Mouse (Mus musculus): ENCODE data around the gene Col15a1.

The Col15a1 gene

GRCm38 (mm10) chr4:47228945-47229344 is 21.0 kb downstream of the Col15a1 start:
- in situ Hi-C loops (cut with MboI; ENCODE audit: low sequenced_read_pairs) = no loop called here

DNA sequence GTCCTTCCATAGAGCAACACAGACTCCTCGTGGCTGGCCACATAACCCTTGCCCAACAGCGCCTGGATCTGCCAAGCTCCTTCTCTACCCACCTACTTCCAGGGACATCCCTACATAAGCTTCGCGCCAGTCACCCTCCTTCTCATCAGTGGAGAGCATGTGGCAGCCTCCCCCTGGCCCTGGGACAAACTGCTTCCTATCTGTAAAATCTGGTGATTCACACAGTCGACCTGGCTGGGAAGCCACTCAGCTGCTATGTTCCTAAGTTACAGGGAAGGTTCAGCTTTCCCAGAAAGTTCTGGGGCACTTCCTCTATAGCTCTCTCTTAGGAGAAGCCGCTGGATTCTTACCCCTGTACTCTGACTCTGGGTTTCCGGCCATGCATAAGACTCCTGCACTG is 22.5 kb downstream of the Col15a1 start:
- in situ Hi-C loops (cut with MboI; ENCODE audit: low sequenced_read_pairs) = no loop called here

DNA sequence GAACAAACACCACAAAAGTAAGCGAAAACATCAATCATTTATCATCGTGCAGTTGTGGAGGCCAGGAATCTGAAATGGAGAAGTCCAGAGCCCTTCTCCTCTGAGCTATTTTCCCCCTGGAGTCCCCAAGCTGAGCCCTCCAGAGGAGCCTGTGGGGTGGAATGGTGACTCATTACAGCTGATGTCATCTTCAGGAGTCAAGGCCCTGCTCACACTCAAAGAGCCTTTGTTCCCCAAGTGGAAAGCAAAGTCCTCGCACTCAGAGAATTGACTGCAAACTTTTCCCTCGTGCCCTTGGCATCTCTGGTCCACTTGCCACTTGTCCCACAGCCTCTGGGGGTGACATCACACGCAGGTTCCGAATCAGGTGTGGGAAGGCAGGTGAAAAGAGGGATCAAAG is 23.4 kb downstream of the Col15a1 start:
- in situ Hi-C loops (cut with MboI; ENCODE audit: low sequenced_read_pairs) = no loop called here

- in situ Hi-C loops (cut with MboI; ENCODE audit: low sequenced_read_pairs) = no loop called here
Measured at GRCm38 (mm10) chr4:47233192-47233835, 25.4 kb downstream of the Col15a1 start.

DNA sequence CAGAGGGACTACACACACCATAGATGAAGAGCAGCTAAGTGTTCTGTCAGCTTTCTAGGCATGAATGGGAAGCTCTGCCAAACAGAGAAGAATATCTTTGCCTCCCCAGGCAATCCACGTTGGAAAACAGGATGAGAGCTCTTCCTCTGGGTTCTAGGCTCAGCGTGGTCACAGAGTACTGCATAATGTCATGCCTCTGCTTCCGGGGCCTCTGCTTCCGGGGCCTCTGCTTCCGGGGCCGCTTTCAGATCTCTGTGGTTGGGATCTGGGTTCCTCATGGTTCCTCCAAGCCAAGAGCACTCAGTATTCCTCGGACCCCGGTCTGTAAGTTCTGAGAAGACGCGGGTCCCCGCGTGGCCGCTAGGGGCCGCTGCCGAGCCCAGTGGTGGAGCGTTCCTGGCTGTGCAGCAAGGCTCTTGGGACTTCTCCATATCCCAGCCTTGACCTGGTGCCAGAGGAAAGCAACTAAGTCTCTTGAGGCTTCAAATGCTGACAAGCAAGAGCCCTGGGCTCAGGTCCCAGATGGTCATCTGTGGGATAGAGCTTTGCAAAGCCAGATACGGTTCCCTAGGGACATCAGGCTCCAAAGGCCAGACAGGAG is 26.8 kb downstream of the Col15a1 start:
- in situ Hi-C loops (cut with MboI; ENCODE audit: low sequenced_read_pairs) = no loop called here

DNA sequence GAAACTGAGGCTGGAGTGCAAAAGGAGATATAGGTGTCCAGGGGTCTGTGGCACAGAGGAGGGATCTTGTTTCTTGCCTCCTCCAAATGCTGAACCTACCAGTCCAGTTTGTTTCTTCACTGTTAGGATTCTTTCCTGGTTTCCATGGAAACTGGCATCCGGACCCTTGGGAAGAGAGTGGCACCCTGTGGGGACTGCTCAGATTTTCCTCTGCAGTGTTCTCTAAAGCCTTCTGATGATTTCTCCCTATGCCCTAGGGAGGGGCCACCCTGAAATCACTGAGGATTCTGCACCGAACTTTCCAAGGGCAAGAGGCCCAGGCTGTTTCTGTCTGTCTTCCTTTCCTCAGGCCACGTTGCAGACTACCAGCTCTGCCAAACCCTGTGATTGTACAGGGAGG is 27.4 kb downstream of the Col15a1 start:
- in situ Hi-C loops (cut with MboI; ENCODE audit: low sequenced_read_pairs) = no loop called here

- in situ Hi-C loops (cut with MboI; ENCODE audit: low sequenced_read_pairs) = no loop called here
Measured at GRCm38 (mm10) chr4:47236104-47236503, 28.1 kb downstream of the Col15a1 start.

- in situ Hi-C loops (cut with MboI; ENCODE audit: low sequenced_read_pairs) = no loop called here
Measured at GRCm38 (mm10) chr4:47237220-47237619, 29.3 kb downstream of the Col15a1 start.

- in situ Hi-C loops (cut with MboI; ENCODE audit: low sequenced_read_pairs) = no loop called here
Measured at GRCm38 (mm10) chr4:47239114-47239513, 31.2 kb downstream of the Col15a1 start.

GRCm38 (mm10) chr4:47240901-47241300 is 32.9 kb downstream of the Col15a1 start:
- in situ Hi-C loops (cut with MboI; ENCODE audit: low sequenced_read_pairs) = no loop called here

- in situ Hi-C loops (cut with MboI; ENCODE audit: low sequenced_read_pairs) = no loop called here
Measured at GRCm38 (mm10) chr4:47242127-47242526, 34.2 kb downstream of the Col15a1 start.

DNA sequence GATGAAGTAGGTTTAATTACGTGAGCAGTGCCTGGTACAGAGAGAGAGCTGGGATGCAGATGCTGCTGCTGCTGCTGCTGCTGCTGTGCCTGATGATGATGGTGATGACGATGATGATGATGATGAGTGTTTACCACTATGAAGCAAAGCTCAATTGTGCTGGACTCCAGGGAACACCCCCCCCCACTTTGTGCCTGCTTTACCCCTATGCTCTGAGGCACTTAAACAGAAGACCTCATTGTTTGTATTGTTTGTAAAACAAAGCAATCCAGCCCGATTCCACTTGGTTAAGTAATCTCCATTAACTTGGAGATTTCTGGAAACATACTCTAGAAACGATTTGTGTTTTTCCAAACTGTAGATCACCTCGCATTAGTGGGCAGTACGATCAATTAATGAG is 36.7 kb downstream of the Col15a1 start:
- in situ Hi-C loops (cut with MboI; ENCODE audit: low sequenced_read_pairs) = no loop called here

GRCm38 (mm10) chr4:47245621-47246020 is 37.7 kb downstream of the Col15a1 start:
- in situ Hi-C loops (cut with MboI; ENCODE audit: low sequenced_read_pairs) = no loop called here

- in situ Hi-C loops (cut with MboI; ENCODE audit: low sequenced_read_pairs) = no loop called here
Measured at GRCm38 (mm10) chr4:47246811-47247210, 38.9 kb downstream of the Col15a1 start.

DNA sequence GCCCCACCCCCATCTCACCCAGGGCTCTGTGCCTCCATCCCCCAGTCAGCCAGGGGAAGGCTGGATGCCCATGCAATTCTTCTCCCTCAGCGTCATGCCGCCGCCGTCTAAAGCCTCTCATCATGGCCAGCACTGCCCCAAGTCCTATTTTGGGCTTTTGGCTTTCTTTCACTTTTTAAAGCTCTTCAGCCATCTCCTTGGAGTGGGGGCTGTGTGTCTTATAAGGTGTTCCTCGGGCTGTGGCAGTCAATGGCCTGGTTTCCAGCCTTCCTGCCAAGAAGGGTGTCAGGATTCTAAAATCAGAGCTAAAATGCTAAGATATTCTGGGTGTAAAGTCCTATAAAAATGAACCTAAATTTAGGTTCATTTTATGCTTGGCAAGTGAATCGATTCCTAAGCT is 39.6 kb downstream of the Col15a1 start:
- in situ Hi-C loops (cut with MboI; ENCODE audit: low sequenced_read_pairs) = no loop called here

DNA sequence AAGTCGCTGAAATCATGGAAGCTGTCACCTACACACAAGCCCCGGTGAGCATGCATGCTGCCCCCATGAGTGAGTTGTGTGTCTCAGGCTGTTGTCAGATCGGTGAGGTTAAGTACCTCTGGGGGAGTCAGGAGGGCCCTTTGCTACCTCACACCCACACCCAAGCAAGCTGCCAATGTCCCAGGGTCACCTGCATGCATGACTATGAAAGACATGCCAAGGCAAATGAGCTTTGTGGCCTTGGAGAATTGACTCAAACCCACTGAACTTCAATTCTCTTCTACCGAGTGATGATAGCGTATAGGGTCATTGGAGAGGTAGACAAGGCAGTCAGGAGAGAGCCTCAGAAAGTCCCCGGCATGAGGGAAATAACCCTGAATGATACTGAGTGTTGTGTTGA is 41.2 kb downstream of the Col15a1 start:
- in situ Hi-C loops (cut with MboI; ENCODE audit: low sequenced_read_pairs) = no loop called here

- in situ Hi-C loops (cut with MboI; ENCODE audit: low sequenced_read_pairs) = loop anchor here (5.0 kb wide), 1 partner anchor 101 kb away; the partner anchor contains the start of gene Tgfbr1
Measured at GRCm38 (mm10) chr4:47251069-47251468, 43.1 kb downstream of the Col15a1 start.

- in situ Hi-C loops (cut with MboI; ENCODE audit: low sequenced_read_pairs) = loop anchor here (5.0 kb wide), 1 partner anchor 100 kb away; the partner anchor contains the start of gene Tgfbr1
Measured at GRCm38 (mm10) chr4:47251693-47252435, 43.9 kb downstream of the Col15a1 start.

- in situ Hi-C loops (cut with MboI; ENCODE audit: low sequenced_read_pairs) = loop anchor here (5.0 kb wide), 1 partner anchor 100 kb away; the partner anchor contains the start of gene Tgfbr1
Measured at GRCm38 (mm10) chr4:47252627-47253026, 44.7 kb downstream of the Col15a1 start.

DNA sequence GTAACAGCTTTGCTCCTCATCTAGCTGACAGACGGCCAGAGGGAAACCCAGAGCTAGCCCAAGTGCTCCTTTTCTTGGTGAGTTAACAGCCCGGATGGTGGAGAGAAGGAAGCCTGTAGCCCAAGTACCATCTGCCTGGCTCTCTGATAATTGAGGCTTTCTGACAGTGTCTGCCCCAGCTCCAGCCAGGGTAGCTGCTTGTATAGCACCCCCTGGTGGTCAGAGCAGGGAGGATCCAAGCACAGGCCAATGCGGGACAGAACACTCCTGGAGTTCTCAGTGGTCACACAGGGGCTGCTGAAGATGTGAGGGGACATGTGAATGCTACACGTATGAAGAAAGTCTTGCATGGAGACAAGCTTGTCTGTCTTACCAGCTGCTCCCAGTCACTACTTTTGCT is 47.7 kb downstream of the Col15a1 start:
- in situ Hi-C loops (cut with MboI; ENCODE audit: low sequenced_read_pairs) = no loop called here

- in situ Hi-C loops (cut with MboI; ENCODE audit: low sequenced_read_pairs) = no loop called here
Measured at GRCm38 (mm10) chr4:47258201-47258600, 50.2 kb downstream of the Col15a1 start.

- in situ Hi-C loops (cut with MboI; ENCODE audit: low sequenced_read_pairs) = no loop called here
Measured at GRCm38 (mm10) chr4:47261049-47261448, 53.1 kb downstream of the Col15a1 start.

Measured in CH12F3 (cell line).